Mouse (Mus musculus): ENCODE measurements around the gene Bst2. TPM values are rescaled to one million over a fixed set of nuclear protein-coding genes. Genes with fewer than 3 reads are reported as not detected.
A peak's percentile ranks its signal among the peaks of the same experiment; 100 is the strongest.
"Not testable (repeated sequence)": the region's sequence is repeated elsewhere in the genome, so short reads cannot be mapped to it uniquely, and the experiment has no call there.

Bst2 gene
- polyA plus RNA-seq, 2 experiments: 12.4 to 47.2 TPM

DNA sequence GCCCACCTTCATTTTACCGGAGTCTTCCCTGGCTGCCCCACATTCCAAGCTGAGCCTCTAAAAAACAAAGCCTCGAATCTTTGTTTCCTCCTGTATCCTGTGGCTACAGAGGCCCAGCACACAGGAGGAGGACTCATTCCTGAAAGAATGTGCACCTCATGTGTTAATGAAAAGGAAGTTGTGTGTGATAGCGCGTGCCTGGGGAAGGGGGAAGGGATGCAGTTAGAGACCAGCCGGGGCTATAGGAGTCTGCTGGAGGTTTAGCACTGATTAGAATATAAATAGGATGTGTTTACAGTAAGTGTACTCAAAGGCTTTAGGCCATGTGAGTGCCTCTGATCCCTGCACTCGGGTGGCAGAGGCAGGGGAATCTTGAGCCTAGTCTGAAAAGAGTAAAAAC, 11.0 kb downstream of the Bst2 start:
- 9% methylated on average over 6 of the region's 6 CpGs for WGBS
- ATAC-seq (ENCODE audit: low FRiP score, low read depth) (no peak), DNase-seq (ENCODE audit: low spot score) (no peak)
- no peak overlapping the region for H3K4me3 ChIP-seq (replicated peaks; ENCODE audit: low read length)
- H3K27me3 ChIP-seq (ENCODE audit: control insufficient read depth, insufficient read depth, low read length): peaks cover 25% of the 10 kb centered on the region
- H3K9me3 ChIP-seq (ENCODE audit: control insufficient read depth, low read length): no peaks in the 10 kb centered on the region
- no peak overlapping the region for H3K27ac ChIP-seq (replicated peaks; ENCODE audit: low read depth, low read length)
- H3K4me1 ChIP-seq (ENCODE audit: control insufficient read depth, insufficient read depth, low read length): peaks cover 5% of the 10 kb centered on the region; the same call in 1 of the 2 replicates
- no peak for TF ChIP-seq POLR2A (IDR thresholded peaks at IDR 0.05; ENCODE audit: borderline replicate concordance, extremely low read depth, insufficient read depth, insufficient read length)
- H3K4me2 ChIP-seq (replicated peaks; ENCODE audit: low read depth, low read length, severe bottlenecking): no peak overlapping the region
- H3K9ac ChIP-seq (ENCODE audit: low read depth, low read length, severe bottlenecking): no peak overlapping the region
- H3K36me3 ChIP-seq (ENCODE audit: control insufficient read depth, insufficient read depth, low read length): no peaks in the 10 kb centered on the region

DNA sequence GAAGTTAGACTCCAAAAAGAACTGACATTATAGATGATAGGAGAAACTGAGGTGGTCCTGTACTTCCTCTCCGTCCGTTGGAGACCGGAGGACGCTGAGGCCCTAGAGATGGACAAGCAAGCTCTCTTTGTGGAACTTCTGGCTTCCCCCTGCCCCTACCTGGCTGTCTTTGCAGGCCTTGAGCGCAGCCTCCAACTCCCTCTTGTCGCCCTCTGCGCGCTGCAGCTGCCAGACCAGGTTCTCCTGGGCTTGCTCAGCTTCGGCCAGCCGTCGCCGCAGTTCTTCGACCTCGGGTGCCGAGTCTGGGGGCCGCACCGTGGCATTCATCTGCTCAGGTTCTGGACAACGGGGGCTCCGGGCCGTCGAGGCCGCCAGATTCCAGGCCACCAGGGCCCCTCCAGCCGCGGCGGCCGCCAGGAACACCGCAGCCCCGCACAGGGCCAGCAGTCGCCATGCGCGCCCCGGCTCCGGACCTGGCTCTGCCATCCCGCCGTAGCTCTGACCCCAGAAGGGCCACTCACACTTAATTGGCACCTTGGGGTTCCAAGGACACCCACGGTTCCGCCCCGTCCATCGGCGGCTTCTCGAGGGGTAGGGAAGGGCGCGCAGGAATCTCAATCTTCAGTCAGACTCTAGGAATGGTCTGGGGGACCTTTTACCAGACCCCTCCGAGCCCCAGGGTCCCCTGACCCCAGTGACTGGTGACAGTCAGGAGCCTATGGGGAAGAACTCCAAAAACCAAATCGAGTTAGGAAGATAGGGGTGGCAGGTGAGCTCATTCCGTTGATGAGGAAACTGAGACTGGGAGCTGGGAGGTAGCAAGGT, 11.8 kb downstream of the Bst2 start, which contains the start of gene Ccdc194:
Ccdc194 (minus strand) TSS at position 486 of the 825 bp plus-strand sequence.
- peak within 1 kb of the TSS; percentile 16 for H3K4me3 ChIP-seq (replicated peaks; ENCODE audit: low read length)
- 5% methylated on average over 46 of the region's 46 CpGs for WGBS
- H3K27me3 ChIP-seq (ENCODE audit: control insufficient read depth, insufficient read depth, low read length): peaks cover 25% of the 10 kb centered on the region
- no peaks in the 10 kb centered on the region for H3K36me3 ChIP-seq (ENCODE audit: control insufficient read depth, insufficient read depth, low read length)
- DNase-seq (ENCODE audit: low spot score) (no peak), ATAC-seq (ENCODE audit: low FRiP score, low read depth) (no peak)
- peak within 1 kb of the TSS; percentile 28; the same call in 1 of the 2 replicates for H3K9ac ChIP-seq (ENCODE audit: low read depth, low read length, severe bottlenecking)
- no peak within 1 kb of the TSS; the same call in 1 of the 2 replicates for H3K4me2 ChIP-seq (replicated peaks; ENCODE audit: low read depth, low read length, severe bottlenecking)
- no peaks in the 10 kb centered on the region for H3K9me3 ChIP-seq (ENCODE audit: control insufficient read depth, low read length)
- H3K4me1 ChIP-seq (ENCODE audit: control insufficient read depth, insufficient read depth, low read length): peaks cover 5% of the 10 kb centered on the region; the same call in 1 of the 2 replicates
- no peak for TF ChIP-seq POLR2A (IDR thresholded peaks at IDR 0.05; ENCODE audit: borderline replicate concordance, extremely low read depth, insufficient read depth, insufficient read length)
- H3K27ac ChIP-seq (replicated peaks; ENCODE audit: low read depth, low read length): 0 out of 2 replicates have a peak within 1 kb of the TSS, but pooled peaks have one; percentile 38

DNA sequence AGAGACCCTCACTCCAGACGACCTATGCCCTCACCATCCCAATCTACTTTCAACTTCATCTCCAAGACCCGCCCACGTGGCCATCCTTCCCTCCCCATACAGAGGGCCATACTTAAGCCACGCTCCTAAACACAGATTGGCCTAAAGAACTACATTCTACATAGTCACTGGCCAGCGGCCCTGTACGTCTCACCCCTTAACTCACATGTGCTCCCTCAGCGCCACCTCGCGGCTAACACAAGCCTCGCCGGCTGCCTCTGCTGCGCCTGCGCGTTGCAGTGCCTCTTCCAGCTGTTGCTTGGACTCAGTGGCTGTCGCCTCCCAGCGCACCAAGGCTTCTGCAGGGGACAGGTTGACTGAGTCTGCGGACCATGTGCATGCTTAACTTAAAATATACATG, 15.6 kb downstream of the Bst2 start:
- peaks cover 20% of the 10 kb centered on the region for H3K27me3 ChIP-seq (ENCODE audit: control insufficient read depth, insufficient read depth, low read length)
- 1% methylated on average over 17 of the region's 17 CpGs for WGBS
- H3K27ac ChIP-seq (replicated peaks; ENCODE audit: low read depth, low read length): no peak overlapping the region
- peaks cover 3% of the 10 kb centered on the region; the same call in 1 of the 2 replicates for H3K4me1 ChIP-seq (ENCODE audit: control insufficient read depth, insufficient read depth, low read length)
- peak; percentile 90 for DNase-seq (ENCODE audit: low spot score)
- peak overlapping the region; percentile 20; the same call in 1 of the 2 replicates for H3K4me2 ChIP-seq (replicated peaks; ENCODE audit: low read depth, low read length, severe bottlenecking)
- H3K4me3 ChIP-seq (replicated peaks; ENCODE audit: low read length): no peak overlapping the region; the same call in 1 of the 2 replicates
- H3K9ac ChIP-seq (ENCODE audit: low read depth, low read length, severe bottlenecking): no peak overlapping the region
- H3K36me3 ChIP-seq (ENCODE audit: control insufficient read depth, insufficient read depth, low read length): no peaks in the 10 kb centered on the region
- 0 out of 2 replicates have a peak, but pooled peaks have one; percentile 24 for TF ChIP-seq POLR2A (IDR thresholded peaks at IDR 0.05; ENCODE audit: borderline replicate concordance, extremely low read depth, insufficient read depth, insufficient read length)
- ATAC-seq (ENCODE audit: low FRiP score, low read depth): peak; percentile 87
- H3K9me3 ChIP-seq (ENCODE audit: control insufficient read depth, low read length): no peaks in the 10 kb centered on the region

DNA sequence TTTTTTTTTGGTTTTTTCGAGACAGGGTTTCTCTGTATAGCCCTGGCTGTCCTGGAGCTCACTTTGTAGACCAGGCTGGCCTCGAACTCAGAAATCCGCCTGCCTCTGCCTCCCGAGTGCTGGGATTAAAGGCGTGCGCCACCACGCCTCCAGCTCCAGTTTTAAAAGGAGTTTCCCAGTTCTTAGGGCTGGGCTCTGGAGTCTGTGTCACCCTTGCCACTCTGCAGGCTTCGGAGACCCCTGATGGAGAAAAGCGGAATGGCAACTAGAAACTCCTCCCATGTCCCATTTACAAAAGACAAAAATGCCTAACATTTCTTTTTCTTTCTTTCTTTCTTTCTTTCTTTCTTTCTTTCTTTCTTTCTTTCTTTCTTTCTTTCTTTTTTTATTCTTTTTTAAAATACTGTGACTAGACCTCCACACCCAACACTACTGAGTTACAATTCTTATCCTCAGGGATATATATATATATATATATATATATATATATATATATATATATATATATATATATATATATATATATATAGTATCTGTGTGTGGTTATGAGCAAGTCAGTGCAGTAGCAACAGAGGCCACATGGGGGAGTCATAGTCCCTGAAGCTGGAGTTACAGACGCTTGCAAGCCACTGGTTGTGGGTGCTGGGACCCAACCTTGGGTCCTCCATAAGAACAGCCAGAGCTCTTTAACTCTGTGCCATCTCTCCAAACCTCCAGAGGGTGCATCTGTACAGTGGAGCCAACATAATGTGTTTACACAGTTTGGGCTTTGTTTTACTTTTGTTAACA, 18.0 kb downstream of the Bst2 start:
- H3K27me3 ChIP-seq (ENCODE audit: control insufficient read depth, insufficient read depth, low read length); H3K4me1 ChIP-seq (ENCODE audit: control insufficient read depth, insufficient read depth, low read length); H3K36me3 ChIP-seq (ENCODE audit: control insufficient read depth, insufficient read depth, low read length); H3K27ac ChIP-seq (replicated peaks; ENCODE audit: low read depth, low read length); H3K9me3 ChIP-seq (ENCODE audit: control insufficient read depth, low read length); H3K9ac ChIP-seq (ENCODE audit: low read depth, low read length, severe bottlenecking); ATAC-seq (ENCODE audit: low FRiP score, low read depth); H3K4me2 ChIP-seq (replicated peaks; ENCODE audit: low read depth, low read length, severe bottlenecking); H3K4me3 ChIP-seq (replicated peaks; ENCODE audit: low read length): not testable (repeated sequence)
- 35% methylated on average over 9 of the region's 10 CpGs for WGBS
- DNase-seq (ENCODE audit: low spot score): peak; percentile 74

- no peaks in the 10 kb centered on the region for H3K4me1 ChIP-seq (ENCODE audit: control insufficient read depth, insufficient read depth, low read length)
- H3K27ac ChIP-seq (replicated peaks; ENCODE audit: low read depth, low read length): no peak overlapping the region
- no peak for ATAC-seq (ENCODE audit: low FRiP score, low read depth)
- no peak for DNase-seq (ENCODE audit: low spot score)
- WGBS: 18% methylated on average over 6 of the region's 6 CpGs
- H3K4me3 ChIP-seq (replicated peaks; ENCODE audit: low read length): no peak overlapping the region
- no peaks in the 10 kb centered on the region for H3K9me3 ChIP-seq (ENCODE audit: control insufficient read depth, low read length)
- no peak overlapping the region for H3K9ac ChIP-seq (ENCODE audit: low read depth, low read length, severe bottlenecking)
- no peak for TF ChIP-seq POLR2A (IDR thresholded peaks at IDR 0.05; ENCODE audit: borderline replicate concordance, extremely low read depth, insufficient read depth, insufficient read length)
- no peak overlapping the region for H3K4me2 ChIP-seq (replicated peaks; ENCODE audit: low read depth, low read length, severe bottlenecking)
- no peaks in the 10 kb centered on the region for H3K36me3 ChIP-seq (ENCODE audit: control insufficient read depth, insufficient read depth, low read length)
- H3K27me3 ChIP-seq (ENCODE audit: control insufficient read depth, insufficient read depth, low read length): no peaks in the 10 kb centered on the region
Observed at GRCm38 (mm10) chr8:71516786-71517185, 20.5 kb downstream of the Bst2 start.
